Mouse (Mus musculus): Measurements from ENCODE around the gene Cecr2.
"Not testable (repeated sequence)": the region's sequence is repeated elsewhere in the genome, so short reads cannot be mapped to it uniquely, and the experiment has no call there.

Gene Cecr2

DNA sequence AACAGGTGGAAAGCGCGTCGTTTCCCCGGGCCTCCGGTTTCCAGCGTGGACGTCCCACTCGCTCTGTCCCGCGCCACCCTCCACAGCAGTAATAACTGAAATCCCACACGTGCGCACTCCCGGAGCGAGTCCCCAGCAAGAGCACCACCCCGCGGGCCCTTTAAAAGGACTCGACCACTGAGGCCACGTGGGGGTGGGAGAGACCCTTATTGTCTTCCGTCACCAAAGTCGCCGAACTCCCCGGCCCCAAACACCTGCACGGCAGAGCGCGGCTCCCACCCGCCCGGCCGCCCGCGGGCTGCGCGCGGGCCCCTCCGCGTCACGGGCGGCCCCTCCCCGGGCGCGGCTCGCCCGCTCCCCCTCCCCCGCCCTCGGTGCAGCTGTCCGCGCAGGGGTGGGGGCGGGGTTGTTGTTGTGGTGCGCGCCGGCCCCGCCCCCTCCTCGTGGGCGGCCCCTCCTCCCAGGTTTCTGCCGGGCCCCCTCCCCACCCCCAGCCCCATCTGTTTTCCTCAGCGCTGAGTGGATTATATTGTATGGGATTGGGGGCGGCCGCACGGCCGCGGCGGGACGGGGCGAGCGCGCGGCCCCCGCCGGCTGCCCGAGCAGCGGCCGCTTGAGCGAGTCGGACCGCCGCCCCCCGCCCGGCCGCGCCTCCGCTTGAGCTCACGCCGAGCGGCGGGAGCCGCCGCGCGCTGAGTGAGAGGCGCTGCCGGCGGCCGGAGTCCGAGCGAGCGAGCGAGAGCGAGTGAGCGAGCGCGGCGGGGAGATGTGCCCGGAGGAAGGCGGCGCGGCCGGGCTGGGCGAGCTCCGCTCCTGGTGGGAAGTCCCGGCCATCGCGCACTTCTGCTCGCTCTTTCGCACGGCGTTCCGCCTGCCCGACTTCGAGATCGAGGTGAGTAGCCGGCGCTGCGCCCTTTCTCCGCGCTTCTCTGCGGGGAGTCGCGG is at the start of gene Cecr2:
TSS of gene Cecr2 (plus strand) at position 554 of the 945 bp plus-strand sequence.
- peak; percentile 89 for DNase-seq

DNA sequence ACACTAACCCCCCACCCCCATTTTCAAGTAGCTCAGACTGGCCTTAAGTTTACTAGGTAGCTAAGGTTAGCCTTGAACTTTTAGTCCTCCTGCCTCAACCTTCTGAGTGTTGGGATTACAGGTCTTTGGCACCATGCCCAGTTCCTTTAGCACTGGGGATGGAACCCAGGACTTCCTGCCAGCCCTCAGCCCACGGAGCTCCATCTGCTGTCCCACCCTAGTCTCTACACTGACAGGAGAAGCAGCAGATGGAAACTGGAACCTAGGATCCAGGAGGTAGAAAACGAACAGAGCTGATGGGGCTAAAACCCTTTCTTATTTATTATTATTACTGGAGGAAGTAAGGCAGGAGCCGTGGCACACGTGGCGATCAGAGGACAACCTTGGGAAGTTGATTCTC is 48.6 kb upstream of the Cecr2 start:
- no peak for DNase-seq

DNA sequence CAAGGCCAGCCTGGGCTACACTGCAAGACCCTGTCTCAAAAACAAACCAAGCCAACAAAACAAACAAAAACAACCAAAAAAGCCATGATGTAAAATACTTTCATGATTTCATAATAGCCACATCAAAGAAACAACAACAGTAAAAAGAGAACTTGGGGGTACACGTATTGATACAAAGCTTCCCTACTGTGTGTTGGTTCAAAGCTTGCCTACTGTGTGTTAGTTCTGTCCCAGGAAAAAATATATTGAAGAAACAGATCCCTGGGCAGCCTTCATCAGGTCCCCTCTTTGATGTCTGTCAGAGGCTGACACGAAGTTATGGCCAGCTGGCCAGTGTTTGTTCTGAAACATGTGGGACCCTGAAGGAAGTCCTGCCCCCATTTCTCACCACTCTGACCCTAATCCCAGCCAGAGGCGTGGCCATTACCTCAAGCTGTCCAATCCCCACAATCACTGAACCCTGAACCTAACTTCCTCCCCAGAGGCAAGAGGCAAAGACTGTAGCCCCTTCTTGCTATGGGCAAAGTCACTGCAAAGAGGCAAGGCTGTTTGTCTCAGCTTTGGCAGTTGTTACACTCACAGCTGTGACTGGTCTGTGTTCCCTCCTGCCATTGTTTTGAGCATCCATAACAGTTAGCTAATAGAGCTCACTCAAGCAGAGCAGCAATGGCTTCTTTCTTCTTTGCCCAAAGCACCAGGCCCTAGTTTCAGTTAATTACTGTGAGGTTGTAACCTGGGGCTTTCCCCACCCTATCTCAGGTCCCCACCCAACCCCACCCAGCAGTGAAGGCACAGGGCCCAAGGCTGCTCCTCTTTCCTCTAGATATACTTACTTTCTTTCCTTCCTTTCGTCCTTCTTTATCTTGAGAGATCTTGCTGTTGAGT is 47.4 kb upstream of the Cecr2 start:
- no peak for DNase-seq

DNA sequence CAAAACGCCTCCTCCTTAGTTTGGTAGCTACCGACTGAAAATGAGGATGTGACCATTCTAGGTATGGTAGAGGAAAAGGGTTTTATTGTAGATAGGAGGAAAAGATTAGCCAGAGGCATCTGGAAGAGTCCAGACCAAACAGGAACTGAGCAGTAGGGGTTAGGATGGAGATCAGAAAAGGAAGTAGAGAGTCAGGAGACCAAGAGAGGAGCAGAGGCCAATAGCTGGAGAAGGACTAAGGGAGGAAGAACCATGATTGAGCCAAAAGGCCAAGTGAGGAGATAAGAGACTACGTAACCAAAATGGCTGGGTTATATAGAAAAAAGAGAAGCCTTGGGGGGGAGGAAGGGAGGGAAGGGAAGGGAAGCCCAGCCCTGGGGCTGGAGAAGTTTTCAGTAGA is 46.0 kb upstream of the Cecr2 start:
- DNase-seq: no peak

DNA sequence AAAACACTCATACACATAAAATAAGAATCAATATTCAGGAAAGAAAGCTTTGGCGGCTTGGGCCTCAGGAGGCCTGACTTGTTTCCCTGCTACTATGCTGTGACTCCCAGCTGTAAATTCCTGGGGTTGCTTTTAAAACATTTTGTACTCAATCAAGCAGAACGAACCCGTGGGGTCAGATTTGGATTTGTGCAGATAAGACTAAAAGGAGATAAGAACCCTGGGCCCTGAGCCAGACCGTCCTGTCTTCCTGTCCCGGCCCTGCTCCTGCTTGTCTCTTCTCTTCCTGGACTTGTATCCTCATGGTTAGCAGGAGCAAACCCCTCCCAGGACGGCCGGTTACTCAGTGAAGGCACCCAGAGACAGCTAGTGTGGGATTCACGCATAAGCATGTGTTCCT is 41.1 kb upstream of the Cecr2 start:
- peak; percentile 58 for DNase-seq

DNA sequence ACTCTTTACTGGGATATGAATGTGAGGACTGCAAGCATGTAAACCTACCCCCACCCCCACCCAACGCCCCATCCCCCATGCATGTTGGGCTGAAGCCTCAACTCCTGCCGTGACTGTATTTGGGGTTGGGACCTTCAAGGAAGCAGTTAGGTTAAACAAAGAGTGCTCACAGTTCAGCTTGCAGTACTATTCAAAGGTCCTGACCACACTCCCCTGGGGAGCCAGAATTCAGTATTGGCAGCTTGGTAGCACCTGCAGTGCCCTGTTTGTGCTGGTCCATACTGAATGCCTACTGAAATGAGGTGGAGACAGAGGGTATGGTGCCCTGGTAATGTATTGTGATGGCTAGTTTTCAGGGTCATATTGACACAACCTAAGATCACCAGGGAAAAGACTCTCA is 39.1 kb upstream of the Cecr2 start:
- no peak for DNase-seq

DNA sequence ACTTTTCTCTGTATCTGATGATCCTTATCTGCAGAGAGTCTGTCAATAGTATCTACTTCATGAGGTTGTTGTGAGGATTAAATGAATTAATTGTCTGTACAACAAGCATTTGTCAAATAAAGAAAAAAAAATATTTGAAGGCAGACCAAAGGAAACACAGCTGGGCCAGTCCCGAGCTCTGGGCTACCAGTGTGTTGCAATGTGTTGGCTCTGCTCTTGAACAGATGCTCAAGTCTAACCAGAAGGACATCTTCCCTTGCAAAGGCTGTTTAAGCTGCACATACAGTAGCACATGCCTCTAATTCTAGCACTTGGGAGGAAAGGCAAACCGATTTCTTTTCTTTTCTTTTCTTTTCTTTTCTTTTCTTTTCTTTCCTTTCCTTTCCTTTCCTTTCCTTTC is 37.2 kb upstream of the Cecr2 start:
- DNase-seq: no peak

DNA sequence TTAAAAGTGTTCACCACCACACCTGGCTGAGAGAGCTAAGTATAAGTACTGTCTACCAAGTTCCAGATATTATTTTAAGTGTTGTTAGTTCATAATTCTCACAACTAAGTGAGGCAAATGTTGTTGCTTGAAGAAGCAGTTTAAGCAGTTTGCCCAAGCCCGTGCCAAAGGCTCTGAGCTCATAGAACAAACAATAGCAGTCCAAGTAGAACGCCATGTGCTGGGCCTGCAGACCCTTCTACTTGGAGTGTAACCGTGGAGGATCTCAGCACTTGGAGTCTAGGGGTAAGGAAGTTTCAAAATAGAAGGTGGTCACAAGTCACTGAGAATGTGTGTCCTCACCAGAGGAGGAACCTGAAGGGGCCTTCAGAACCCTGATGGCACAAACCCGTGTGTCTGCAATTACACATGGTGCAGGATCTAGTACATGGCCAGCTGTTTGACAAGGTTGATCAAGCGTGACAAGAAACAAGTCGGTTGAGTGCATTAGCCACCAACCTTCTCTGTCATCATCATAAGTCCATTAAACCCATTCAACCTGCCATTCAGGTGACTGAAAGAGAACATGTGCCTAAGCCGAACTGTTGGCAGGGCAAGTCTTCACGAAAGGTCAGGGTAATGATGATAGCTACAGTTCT is 30.7 kb upstream of the Cecr2 start:
- no peak for DNase-seq

DNA sequence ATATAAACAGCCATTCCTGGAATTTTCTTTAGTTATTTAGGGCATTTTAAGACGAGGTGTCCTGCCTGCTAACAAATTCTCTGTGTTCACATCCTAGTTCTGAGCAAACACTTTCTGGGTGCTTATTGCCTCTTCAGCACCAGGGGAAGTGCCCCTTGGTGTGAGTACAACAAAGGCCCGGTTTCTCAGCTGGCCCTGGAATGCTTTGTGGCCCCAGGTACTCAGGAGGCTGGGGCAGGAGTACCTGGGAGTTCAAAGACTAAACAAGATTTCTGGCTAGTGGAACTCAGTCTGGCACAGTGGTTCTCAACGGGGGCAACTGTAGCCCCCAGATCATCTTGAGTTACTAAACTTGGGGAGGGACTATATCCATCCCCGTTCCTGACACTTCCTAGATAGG is 26.6 kb upstream of the Cecr2 start:
- no peak for DNase-seq

DNA sequence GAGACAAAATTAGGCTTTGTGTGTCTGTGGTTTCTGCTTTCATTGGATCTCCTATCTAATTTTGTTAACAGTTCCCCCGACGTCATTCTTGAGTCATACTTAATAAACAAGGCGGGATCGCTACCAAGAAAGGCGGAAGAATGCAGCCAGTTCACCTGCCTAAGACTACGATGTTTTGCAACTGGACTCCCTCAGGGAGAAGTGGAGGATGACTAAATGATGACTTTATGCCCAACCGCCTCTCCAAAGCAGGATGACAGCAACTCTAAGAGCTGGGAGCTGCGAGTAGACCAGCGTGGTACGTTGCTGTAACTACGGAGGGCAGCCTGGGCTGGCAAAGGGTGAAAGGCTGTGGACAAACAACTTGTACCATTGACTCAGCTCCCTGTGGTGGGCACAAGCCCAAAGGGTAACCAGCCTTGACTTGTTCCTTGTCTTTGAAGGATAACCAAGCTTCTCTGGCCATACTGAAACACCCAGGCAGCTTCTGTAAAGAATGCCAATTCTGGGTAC is 24.2 kb upstream of the Cecr2 start:
- DNase-seq: no peak

DNA sequence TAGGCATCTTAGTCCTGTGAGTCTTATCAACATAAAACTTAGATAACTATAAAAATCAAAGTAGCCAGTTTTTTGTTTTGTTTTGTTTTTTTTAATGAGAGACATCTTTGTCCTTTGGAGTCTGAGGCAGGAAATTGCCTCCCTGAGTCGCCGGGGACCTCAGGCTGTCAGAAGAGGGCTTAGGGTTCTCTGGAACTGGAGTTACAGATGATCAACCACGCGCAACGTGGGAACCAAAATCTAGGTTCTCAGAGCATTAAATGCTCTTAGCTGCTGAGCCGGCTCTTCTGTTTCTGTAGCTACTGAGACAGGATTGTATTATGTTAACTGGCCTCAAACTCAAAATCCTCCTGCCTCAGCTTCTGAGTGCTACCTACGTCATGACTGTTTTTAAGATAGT is 22.4 kb upstream of the Cecr2 start:
- DNase-seq: peak; percentile 19

DNA sequence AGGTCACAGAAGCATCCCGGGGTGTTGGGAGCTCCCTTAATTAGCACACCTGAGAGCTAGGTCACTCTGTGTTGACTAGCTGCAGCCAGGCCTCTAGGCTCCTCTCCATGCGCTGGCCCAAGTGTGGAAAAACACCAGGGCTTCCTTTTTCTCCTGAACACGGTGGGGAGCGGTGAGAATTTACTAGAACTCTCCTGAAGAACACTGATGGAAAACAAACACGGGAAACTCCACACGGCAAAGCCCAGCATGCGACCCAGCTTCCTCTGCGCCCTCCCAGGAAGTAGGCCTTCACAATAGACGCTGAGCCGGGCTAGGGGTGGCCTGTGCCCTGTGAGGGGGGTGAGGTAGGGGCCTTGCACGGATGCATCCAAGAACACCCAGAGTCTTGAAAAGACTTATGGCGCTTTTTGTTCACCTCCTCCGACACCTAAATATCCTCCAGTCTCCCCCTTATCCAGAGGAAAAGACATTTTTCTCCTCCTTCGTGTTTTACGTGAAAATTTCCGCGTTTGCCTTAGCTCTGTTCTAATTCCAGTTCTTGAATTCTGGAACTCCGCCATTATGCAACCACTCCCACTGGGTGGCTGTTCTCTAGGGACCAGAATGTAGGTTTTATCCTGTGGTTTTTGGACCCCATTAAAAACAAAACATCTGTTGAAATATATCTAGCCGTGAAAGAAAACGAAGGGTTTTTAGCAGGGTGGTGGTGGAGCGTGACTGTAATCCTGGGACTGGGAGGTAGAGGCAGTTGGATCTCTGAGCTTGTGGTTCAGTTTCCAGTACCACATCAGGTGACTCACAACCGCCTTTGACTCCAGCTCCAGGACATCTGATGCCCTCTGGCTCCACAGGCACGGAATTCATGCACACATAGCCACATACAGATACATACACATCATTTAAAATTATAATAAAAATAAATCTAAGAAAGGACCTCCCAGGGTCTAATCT is 21.5 kb upstream of the Cecr2 start:
- DNase-seq: no peak

DNA sequence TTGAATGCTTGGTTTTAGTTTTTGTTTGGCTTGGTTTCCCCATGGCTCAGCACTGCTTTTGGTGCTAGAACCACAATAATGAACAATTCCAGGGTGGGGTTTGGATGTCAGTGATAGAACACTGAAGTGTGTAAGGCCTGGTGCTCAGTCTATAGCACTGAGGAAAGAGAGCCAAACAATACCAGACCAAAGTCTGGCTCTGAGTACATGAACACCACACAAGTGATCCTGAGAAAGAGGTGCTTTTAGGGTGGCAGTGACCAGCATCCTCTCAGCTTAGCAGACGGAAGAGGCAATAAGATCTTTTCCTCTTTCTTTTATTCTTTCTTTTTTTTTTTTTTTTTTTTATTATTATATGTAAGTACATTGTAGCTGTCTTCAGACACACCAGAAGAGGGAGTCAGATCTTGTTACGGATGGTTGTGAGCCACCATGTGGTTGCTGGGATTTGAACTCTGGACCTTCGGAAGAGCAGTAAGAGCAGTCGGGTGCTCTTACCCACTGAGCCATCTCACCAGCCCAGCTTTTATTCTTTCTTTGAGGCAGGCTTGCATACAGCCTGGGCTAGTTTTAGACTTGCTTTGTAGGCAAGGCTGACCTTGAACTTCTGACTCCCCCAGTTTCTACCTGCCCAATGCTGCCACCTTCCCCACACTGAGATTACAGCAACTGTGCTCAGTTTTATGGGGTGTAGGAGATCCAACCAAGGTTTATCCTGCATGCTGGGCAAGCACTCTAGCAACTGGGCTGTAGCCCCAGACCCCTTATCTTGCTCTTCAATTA is 18.7 kb upstream of the Cecr2 start:
- not testable (repeated sequence) for DNase-seq

DNA sequence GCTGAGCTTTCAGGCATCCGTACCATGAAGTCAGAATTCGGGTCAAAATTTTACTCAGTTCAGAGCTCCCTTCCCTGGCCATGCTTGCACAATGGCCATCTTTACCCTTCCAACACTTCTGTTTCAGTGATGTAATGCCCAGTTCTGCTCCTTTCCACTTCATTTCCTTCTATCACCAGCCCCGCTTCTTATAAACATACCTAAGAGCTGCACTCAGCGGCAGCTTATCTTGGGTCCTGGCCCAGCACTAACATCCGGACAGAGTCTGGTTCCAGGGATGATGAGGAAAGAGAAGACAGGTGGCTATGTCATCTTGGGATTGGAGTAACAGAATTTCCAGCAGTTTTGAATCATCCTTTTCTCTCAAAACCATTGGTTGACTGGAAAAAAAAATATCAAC is 18.0 kb upstream of the Cecr2 start:
- DNase-seq: no peak

DNA sequence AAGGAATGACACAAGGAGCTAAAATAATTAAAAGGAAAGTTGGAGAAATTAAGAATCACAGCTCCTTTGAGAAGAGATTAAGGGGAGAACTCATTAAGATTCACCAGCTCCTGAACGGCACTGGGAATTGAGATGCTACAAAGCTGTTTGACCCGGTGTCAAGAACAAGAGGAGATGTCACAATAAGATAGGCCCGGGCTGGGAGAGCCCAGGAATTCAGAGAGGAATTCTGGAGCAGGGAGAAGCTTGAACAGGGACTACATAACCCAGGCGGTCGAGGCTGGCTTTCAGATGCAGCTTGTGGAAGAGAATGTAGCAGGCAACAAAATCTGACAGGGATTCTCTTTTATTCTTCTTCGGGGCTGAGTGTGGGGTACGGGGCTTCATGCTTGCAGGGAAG is 13.5 kb upstream of the Cecr2 start:
- DNase-seq: no peak

DNA sequence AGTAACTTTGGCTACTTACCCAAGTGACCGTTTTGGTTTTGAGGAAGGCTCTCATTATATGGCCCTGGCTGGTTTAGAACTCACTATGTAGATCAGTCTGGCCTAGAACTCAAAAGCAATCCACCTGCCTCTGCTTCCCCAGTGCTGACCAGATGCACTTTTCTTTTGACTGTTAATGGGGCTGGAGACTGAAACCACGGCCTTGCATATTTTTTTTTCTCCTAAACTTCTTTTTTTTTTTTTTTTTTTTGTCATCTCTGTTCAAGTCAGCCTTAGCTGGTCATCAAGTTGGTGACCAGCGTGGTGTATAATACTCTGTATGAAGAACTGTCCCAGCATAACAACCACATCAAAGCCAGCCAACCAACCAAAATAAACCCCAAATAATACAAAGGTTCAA is 10.5 kb upstream of the Cecr2 start:
- DNase-seq: no peak

DNA sequence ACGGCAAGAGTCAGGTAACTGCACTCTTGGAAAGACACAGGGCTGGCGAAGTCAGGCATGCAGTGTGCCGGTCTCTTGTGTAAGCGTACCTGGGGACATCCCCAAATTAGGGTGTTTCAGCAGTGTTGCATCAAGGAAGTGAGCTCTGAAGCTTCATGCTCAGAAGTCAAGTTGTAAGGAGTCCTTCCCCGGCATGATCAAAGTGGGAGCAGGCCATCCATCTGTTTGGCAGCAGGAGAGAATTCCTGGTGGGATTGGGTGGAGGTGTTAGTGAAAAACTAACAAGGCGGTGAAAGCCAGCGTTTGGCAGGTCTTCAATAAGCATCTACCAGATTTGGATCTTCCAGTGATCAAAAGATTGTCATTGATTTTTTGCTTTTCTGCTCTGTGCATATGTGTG is 7.3 kb upstream of the Cecr2 start:
- no peak for DNase-seq

DNA sequence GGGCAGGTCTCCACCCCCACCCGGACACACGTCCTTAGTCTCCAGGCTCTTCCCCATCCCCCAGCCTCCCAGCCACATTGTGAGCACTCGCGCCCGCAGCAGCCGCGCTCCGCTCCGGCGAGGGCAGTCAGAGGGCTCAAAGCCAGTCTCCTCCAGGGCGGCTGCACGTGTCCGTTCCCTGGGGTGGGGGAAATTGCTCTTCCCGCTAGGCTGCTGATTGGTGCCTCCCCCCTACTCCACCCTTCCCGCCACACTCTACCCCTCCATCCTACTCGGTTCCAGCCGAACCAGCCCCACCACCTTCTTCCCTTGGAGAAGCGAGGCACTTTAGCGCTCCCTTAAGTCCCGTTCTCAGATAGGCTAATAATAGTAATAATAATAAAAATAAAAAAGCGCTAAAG is 754 bp upstream of the Cecr2 start:
- DNase-seq: peak; percentile 71

DNA sequence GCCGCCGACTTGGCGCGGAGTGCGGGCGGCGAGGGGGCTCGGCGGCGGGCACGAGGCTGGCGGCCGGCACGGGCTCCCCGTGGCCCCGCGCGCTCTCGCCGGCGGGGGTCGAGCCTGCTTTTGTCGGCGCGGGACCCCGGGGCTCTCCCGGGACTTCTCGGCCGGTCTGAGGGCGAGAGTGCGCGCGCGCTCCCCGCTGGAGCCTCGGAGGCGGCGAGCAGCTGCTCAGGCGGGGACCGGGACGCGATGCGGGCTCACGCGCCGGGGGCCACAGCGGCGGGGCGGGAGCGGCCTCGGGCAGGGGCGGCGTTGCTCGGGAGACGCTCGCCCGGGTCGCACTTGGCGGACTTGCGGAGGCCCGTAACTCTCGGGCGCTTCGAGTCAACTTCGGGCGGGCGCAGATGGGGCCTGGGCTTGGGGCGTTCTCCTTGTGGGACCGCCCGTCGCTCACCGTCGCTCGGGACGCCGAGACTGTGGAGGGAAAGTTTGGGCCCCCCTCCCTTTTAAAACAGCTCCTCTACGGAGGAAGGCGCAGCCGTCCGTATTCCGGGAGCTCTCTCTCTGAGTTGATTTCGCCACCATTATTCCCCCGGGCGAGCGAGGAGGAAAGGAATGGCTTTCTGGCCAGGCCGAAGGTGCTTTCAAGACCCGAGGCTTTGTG is 722 bp downstream of the Cecr2 start:
- peak; percentile 66 for DNase-seq

DNA sequence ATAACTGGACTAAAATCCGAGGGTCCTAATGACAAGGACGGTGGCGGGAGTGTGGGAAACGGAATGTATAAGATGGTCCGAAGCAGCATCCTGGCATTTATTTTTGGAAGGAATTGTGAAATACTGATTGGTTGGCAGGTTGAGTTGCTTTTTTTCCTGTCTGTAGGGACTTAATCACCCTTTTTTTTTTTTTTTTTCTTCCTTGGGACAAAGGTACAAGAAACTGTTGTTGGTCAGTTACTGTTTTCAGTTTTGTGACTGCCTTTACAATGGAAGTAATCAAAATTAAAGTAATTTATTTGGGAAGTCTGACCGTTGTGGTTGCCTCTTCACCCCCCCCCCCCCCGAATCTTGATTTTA is 1.2 kb downstream of the Cecr2 start:
- DNase-seq: no peak

DNA sequence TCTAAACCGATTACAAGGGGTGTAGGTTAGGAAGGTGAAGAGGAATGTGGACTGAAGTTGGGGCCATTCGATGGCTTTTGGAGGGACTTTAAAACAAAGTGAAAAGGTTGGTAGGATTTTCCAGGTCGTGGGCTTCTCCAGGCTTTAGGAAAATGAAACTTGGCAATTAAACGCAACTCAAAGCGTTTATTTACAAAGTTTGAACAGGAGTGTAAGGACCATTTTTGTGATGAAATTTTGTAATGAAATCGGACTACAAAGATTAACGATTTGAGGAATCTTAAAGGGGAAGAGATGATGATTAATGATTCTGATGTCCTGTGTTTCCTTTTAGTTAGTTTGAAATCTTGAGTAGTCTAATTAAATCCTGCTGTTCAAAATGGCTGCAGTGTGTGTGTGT is 1.7 kb downstream of the Cecr2 start:
- no peak for DNase-seq

All from kidney, postnatal 10 days (tissue).